Mouse (Mus musculus) small intestine, adult 2 months (tissue): ENCODE measurements around the gene N4bp2l1.

Experiments used
- CTCF ChIP-seq: fragments of 200-500 bp; IDR thresholded peaks from 2 replicates; pipeline ENCODE4 v1.5.1; 2012; ENCODE audit warnings: low read depth, mild to moderate bottlenecking, control low read depth, inconsistent platforms, low read length, moderate library complexity, mixed read lengths; ENCODE audit not compliant: insufficient replicate concordance, insufficient read length; ENCODE audit errors: extremely low read depth
- POLR2A ChIP-seq: fragments of 200-500 bp; IDR thresholded peaks from 2 replicates; pipeline ENCODE4 v1.6.1; 2012; ENCODE audit warnings: low read depth, mild to moderate bottlenecking, control low read depth, inconsistent platforms, low read length, moderate library complexity

DNA sequence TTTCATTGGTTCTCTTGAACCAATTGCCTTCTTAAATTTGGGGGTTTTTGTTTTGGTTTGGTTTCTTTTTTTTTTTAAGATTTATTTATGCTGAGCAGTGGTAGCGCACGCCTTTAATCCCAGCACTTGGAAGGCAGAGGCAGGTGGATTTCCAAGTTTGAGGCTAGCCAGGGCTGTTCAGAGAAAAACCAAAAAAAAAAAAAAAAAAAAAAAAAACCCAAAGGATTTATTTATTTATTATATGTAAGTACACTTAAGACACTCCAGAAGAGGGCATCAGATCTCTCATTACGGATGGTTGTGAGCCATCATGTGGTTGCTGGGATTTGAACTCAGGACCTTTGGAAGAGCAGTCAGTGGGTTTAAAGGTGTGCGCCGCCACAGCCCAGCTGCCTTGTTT is 36.1 kb downstream of the N4bp2l1 start:
- TF ChIP-seq CTCF: no peak
- no peak for TF ChIP-seq POLR2A
